Mouse (Mus musculus) Muller cell, postnatal 12 days (primary cell): ENCODE measurements around the gene Ank.

Experiments used
- DNase-seq: peaks from one replicate; pipeline ENCODE4 v3.0.0-alpha.2; 2015; ENCODE audit errors: inconsistent ontology term

Ank gene

DNA sequence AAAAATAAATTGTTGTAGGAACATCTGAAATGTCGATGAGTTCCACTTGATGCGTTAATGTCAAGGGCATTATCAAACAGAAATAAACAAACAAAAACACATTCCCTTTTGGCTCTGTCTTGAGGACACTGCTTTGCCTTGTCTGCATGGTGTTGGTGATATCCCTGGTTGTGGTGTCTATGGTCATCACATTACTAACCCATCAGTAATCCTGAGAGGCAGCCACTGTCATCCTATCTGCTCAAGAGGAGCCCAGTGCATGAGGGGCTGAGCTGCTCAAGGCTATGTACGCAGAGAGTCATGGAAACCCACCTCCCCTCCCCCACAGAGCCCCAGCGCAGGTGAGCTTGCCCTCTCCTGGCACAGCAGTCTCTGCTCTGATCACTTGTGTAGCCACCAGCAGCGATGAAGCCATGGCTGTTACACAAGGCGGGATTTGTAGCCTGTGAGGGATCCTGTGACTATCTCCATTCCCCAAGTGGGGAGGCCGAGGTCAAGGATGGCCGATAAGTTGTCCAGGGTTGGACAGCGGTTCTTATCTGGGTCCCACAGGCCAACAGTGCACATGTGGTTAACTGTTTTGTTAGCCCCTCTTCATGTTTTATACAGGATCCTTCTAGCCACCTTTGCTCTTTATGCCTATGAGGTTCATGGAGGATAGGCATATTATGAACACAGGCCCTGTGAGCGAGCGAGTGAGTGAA is 30.3 kb downstream of the Ank start:
- no peak for DNase-seq

DNA sequence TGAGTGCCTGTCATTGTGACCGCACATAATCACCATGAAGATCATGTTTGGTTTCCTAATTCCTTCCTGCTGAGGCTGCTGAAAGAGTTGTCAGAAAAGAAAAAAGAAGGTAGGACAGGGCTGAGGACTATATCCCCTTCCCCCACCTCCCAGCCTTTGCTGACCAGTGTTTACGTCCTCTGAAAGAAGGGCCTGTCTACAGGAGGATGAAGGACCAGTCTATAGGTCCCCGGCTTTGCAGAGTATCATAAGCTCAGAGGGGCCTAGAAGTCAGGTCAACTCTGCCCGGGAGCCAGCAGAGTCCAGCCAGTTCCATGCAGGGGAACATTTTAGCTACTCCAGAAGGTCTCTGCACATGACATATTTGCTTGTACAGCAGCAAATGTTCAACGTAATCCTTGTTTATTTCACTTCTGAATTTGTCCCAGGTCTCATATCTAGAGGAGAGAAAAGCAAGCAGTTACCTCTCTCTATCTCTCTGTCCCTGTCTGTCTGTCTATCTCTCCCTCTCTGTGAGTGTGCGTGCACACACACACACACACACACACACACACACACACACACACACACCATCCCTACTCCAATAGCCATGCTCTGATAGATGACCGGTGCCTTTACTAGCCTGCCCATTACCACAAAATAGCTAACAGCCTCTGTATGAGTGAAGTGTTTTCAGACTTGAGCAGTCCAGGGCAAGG is 31.0 kb downstream of the Ank start:
- DNase-seq = no peak

DNA sequence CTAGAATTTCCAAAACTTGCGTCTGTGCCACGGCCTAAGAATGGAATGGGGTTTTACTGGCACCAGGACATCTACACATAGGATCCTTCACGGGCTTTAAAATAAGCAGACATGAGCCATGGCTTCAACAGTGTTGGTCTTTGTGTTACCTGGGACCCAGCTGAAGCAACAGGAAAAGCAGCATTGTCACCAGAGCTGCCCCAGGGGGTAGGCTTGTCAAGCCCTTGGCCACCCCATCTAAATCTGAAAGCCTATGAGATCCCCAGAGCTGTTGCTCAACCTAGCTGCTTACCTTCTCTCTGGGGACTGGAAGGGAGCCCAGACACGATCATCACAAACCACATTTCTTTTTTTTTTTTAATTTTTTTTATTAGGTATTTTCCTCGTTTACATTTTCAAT is 31.6 kb downstream of the Ank start:
- no peak for DNase-seq

DNA sequence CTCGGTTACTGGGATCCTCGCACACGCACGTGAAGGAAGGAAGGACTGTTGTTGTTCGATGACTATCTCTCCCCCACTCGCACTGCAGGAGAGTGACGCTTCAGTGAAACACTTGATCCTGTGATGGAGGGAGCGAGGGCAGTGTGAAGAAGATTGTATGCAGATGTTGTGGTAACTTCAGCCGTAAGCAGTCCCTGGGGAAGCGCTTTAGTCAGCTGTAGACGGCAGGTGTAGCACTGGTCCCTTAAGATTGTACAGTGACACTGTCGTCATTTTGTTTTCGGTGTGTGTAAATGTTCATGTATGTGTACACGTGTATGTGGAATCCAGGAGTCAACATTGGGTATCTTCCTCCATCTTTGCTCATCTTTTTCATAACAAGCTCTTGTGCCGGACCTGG is 33.9 kb downstream of the Ank start:
- no peak for DNase-seq

- no peak for DNase-seq
These were observed 35.9 kb downstream of the Ank start for GRCm38 (mm10) chr15:27502338-27502737.

GRCm38 (mm10) chr15:27503221-27503620 is 36.7 kb downstream of the Ank start:
- no peak for DNase-seq

- DNase-seq = no peak
These were observed 37.6 kb downstream of the Ank start for GRCm38 (mm10) chr15:27503801-27504730.

GRCm38 (mm10) chr15:27506127-27506886 is 39.8 kb downstream of the Ank start:
- DNase-seq = peak; percentile 35

DNA sequence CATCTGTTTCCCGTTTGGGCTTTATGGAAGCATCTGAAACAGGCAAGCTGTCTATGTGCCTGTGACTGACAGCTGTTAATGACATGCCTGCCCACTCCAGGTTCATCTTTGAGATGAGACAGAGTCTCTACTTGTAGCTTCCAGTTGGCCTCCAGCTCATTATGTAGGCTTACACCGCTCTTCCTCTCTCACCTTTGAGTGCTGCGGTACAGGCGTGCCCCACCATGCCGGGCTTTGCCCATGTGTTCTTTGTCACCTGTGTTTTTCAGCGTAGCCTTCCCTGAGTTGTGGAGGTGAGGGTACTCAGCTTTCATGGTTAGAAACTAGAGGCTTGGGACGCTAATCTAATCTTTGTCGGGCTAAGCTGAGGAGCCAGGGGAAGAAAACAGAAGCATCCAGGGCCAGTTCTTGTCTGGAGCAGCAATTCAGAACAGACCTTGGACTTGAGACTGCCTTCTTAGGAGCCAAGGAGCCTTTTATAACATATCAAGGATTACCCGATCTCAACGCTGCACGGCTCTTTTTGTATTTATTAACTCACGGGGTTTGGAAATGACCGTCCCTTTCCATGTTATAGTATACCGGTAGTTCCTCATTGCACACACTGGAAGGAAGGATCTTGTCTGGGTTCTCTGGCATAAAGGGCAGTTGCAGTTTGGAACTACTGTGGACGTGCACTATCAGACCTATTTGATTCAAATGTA is 40.6 kb downstream of the Ank start:
- no peak for DNase-seq

DNA sequence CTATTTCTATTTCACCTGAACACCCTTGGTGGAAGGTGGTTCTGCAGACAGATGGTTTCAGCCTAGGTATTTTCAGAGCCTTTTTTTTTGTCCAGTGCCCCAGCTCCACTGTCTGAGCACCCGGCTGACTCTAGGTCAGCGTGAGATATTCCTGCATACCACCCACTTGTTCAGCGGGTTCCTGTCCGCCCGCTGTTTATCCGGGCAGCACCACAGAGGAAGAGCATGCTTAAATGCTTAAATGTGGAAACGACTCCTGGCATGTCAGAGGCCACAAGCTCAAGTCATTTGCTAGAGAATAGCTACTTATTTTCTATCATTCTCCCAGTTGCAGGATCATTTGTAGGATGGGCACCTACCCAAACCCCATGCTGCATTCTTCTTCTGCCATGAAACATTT is 41.7 kb downstream of the Ank start:
- no peak for DNase-seq

DNA sequence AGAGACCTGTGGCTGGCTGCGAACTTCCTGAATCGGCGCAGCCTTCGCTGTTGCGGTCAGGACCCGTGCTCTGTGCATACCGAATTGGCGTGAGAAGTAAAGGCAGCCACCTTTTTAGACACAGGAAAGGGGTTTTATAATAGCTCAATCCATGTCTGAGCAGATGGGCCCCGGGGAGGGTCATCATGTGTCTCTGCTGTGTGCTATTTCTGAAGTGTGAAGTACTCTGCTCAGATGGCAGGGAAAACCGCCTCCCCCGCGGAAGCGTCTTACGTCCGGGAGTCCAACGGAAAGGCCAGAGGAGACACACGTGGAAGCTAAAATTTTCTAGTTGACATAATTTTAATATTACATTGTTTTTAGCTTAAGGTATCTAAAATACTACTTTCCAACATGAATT is 42.5 kb downstream of the Ank start:
- no peak for DNase-seq

- no peak for DNase-seq
These were observed 50.5 kb downstream of the Ank start for GRCm38 (mm10) chr15:27516927-27517326.

DNA sequence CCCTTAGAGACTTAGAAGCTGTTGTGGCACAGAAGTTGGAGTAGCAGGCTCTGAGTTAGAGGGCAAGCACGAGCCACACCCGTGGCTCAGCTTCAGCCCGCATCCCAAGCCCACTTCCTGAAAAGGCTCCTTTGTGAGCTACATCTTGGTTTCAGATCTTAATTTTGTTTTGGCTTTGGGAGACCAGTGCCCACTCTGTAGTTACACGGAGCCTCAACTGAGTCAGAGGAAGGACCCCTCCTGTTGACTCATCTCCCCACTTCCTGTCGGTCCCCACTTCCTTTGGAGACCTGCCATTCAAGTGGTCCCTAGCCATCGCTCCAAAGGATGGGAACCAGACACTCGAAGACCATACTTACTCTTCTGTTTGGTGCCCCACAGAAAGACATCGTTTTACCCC is 51.5 kb downstream of the Ank start:
- DNase-seq = no peak

- no peak for DNase-seq
These were observed 53.4 kb downstream of the Ank start for GRCm38 (mm10) chr15:27519857-27520256.

- DNase-seq = peak; percentile 64
These were observed 58.9 kb downstream of the Ank start for GRCm38 (mm10) chr15:27525233-27526005.

DNA sequence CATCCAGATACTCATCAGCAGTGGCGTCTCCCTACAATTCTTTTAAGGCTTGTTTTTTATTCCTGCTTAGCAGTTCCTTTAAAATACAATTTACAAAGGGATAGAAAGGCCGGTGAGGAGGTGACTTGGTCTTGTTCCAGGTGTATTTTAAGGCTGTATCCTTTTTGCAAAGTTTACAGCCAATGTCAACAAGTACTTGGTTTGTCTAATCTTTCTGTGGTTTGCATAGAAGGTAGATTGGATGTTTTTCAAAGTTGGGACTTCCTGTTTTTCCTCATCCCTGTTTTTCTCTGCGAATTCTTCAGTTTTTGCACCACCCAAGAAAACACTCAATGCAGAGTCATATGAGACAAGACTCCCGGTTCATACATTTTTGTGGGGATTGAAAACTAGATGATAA is 62.4 kb downstream of the Ank start:
- DNase-seq = no peak

DNA sequence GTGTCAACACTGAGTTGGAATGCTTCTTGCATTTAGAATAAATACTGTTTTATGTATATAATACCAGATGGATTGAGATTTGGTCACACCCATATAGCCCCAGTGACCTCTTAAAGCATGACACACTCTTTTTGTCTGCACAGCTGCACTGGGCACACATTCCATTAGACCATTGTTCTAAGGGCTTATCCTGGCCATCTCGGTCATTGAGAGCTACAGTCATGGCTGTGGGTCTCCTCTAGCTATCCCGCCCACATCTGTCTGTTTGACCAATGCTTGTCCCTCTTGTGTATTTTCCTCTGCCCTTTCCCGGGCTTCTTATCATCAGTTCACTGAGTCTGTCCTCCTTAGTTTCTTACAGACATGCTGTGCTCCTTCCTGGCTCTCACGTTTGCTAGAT is 63.5 kb downstream of the Ank start:
- no peak for DNase-seq

GRCm38 (mm10) chr15:27533036-27533435 is 66.6 kb downstream of the Ank start:
- no peak for DNase-seq

GRCm38 (mm10) chr15:27535681-27536080 is 69.2 kb downstream of the Ank start:
- no peak for DNase-seq

GRCm38 (mm10) chr15:27536186-27536585 is 69.7 kb downstream of the Ank start:
- DNase-seq = no peak
